Mouse (Mus musculus) embryonic facial prominence, embryonic 14.5 days (tissue): ENCODE data around the gene Macrod1. TPM values are rescaled to one million over a fixed set of nuclear protein-coding genes. Genes with fewer than 3 reads are reported as not detected.
A peak's percentile ranks its signal among the peaks of the same experiment; 100 is the strongest.
"Not testable (repeated sequence)": the region's sequence is repeated elsewhere in the genome, so short reads cannot be mapped to it uniquely, and the experiment has no call there.

ENCODE experiments used
- ATAC-seq: fragments of 200-750 bp; cut with Nextera tagmentation; 2 replicates; pipeline ENCODE4 v1.8.0; 2017; ENCODE audit warnings: low read depth, moderate number of reproducible peaks, moderate TSS enrichment
- DNase-seq: peaks from one replicate; pipeline ENCODE4 v3.0.0-alpha.2; 2015; ENCODE audit warnings: low spot score
- H3K27ac ChIP-seq: fragments of 300-500 bp; sonication (generic); replicated peaks from 2 replicates; pipeline ENCODE4 v1.5.1; 2014; ENCODE audit warnings: low read depth, mild to moderate bottlenecking, low read length, moderate library complexity
- H3K27me3 ChIP-seq: fragments of 300-500 bp; sonication (generic); replicated peaks from 2 replicates; pipeline ENCODE4 v1.6.1; 2014; ENCODE audit warnings: low read length; ENCODE audit not compliant: control insufficient read depth, insufficient read depth
- H3K36me3 ChIP-seq: fragments of 300-500 bp; sonication (generic); 2 replicates; pipeline ENCODE4 v1.6.1; 2014; ENCODE audit warnings: low read length, mixed read lengths; ENCODE audit not compliant: control insufficient read depth, insufficient read depth
- H3K4me1 ChIP-seq: fragments of 300-500 bp; sonication (generic); 2 replicates; pipeline ENCODE4 v1.6.1; 2014; ENCODE audit warnings: antibody characterized with exemption, low read length; ENCODE audit not compliant: control insufficient read depth, insufficient read depth
- H3K4me2 ChIP-seq: fragments of 300-500 bp; sonication (generic); 2 replicates; pipeline ENCODE4 v1.6.1; 2014; ENCODE audit warnings: low read depth, mild to moderate bottlenecking, low read length, moderate library complexity, mixed read lengths
- H3K4me3 ChIP-seq: fragments of 300-500 bp; sonication (generic); 2 replicates; pipeline ENCODE4 v1.5.1; 2014; ENCODE audit warnings: low read depth, mild to moderate bottlenecking, low read length
- H3K9ac ChIP-seq: fragments of 300-500 bp; sonication (generic); 2 replicates; pipeline ENCODE4 v1.6.1; 2014; ENCODE audit warnings: low read depth, mild to moderate bottlenecking, low read length, moderate library complexity, mixed read lengths
- H3K9me3 ChIP-seq: fragments of 300-500 bp; sonication (generic); 2 replicates; pipeline ENCODE4 v1.6.1; 2016; ENCODE audit warnings: low read length; ENCODE audit not compliant: control insufficient read depth
- WGBS: fragments of 180-500 bp; shearing (Covaris S2); extraction: QIAGEN DNeasy Blood & Tissue Kit; methylation state at CpG from one replicate; pipeline ENCODE4 v1.1.7; 2014; 5-methylcytosine and 5-hydroxymethylcytosine counted together
- polyA plus RNA-seq: library from polyadenylated mRNA; unstranded; fragments of >200 nt; fragmentation: Nextera tagmentation; extraction: Ambion mirVana; gene quantifications from 2 replicates; pipeline ENCODE4 v1.2.1, GENCODE M21; 2014

Macrod1 gene
- polyA plus RNA-seq, 1 experiment from 2014 or later, result 30.3 TPM

DNA sequence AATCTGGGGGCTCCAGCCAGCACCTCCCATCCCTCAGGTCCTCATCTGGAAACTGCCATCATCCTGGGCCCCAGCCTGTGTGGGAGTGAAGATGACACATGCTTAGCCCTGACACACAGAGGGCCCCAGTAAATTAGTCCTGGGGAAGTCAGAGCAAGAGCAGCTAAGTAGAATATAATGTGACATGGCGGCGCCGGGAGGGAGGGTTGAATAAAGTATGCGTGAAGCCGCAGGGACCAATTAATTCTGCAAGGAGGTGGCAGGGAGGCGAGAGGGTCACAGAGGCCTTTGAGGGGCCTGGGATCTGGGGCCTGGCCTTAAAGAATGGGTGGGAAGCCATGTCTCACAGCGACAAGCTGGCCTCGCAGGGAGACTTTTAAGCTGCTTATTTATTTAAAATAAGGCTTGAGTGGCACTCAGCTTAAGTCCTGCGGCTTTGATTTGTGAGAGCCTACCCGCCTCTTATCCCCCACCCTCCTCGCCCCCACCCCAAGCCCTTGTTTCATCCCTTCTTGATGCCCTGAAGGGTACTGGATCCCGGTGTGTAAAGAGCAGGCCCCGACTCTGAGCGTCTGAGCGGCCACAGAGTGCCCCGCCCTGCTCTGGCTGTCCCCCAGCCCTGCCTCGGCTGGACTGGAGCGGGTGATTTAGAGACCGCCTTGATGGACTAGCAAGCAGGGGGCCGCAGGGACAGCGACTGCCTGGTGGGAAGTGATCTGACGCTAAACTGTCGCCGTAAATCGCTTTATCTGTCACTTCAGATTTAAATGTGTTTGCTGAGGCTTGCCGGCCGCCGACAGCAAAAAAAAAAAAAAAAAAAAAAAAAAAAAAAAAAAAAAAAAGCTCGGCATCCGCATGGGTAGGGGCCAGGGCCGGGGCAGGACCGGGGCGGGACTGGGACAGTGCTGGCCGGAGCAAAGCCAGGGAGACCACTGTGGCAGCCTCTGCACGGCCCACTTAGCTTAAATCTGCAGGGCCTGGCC is 13.5 kb downstream of the Macrod1 start:
- WGBS, result 11% methylated on average over 31 of the region's 35 CpGs
- DNase-seq (peak; percentile 77), ATAC-seq (peak; percentile 38; the same call in 1 of the 2 replicates)
- no peak overlapping the region; the same call in 1 of the 2 replicates for H3K27ac ChIP-seq
- H3K4me1 ChIP-seq, result peaks cover 39% of the 10 kb centered on the region
- no peaks in the 10 kb centered on the region for H3K9me3 ChIP-seq
- H3K36me3 ChIP-seq, result no peaks in the 10 kb centered on the region
- peak overlapping the region; percentile 47 for H3K4me2 ChIP-seq
- H3K4me3 ChIP-seq, result no peak overlapping the region
- H3K9ac ChIP-seq, result peak overlapping the region; percentile 49
- no peaks in the 10 kb centered on the region for H3K27me3 ChIP-seq

DNA sequence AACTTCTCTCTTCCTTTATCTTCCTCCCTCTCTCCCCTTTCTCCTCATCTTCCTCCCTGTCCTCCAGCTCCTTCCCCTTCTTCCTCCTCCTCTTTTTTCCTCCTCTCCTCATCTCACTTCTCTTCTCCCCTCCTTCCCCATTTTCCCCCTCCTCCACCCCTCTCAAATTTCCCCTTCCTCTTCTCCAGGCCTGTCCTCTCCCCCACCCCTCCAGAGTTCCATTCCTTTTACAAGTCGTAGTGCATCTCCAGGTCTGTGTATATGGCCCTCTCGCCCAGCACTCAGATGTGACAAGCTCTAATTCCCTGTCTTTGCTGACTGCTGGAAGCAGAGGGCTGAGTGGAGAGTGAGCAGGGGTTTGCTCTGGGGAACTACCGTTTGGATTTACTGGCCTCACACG is 14.2 kb downstream of the Macrod1 start:
- Histone ChIP-seq H3K4me1 (peaks cover 39% of the 10 kb centered on the region), H3K27me3 (no peaks in the 10 kb centered on the region), H3K4me2 (peak overlapping the region; percentile 47), H3K9me3 (no peaks in the 10 kb centered on the region), H3K4me3 (no peak overlapping the region), H3K27ac (no peak overlapping the region; the same call in 1 of the 2 replicates), H3K36me3 (no peaks in the 10 kb centered on the region), H3K9ac (peak overlapping the region; percentile 49)
- 15% methylated on average over 4 of the region's 4 CpGs for WGBS
- DNase-seq (no peak), ATAC-seq (no peak)

DNA sequence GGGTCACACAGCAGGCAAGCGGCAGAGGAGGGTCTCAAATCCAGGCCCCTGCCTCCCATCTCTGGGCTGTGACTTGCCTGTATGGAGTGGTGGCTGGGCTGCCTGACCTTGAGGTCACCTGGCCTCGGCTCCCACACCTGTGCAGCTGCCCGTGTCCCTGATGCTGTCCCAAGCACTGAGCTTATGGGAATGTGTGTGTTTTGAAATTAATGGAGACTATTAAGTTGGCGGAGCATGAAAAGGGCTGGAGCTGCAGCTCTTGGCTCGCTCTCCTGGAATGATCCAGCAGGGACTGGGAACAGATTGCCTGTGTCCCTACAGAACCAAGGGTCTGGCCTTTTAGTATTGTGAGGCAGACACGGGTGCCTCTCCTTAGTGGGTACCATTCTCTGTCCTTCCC is 15.6 kb downstream of the Macrod1 start:
- no peak overlapping the region for H3K9ac ChIP-seq
- no peaks in the 10 kb centered on the region for H3K9me3 ChIP-seq
- WGBS, result 71% methylated on average over 4 of the region's 6 CpGs
- no peaks in the 10 kb centered on the region for H3K36me3 ChIP-seq
- no peak overlapping the region for H3K4me3 ChIP-seq
- peaks cover 28% of the 10 kb centered on the region for H3K4me1 ChIP-seq
- H3K27me3 ChIP-seq, result no peaks in the 10 kb centered on the region
- H3K27ac ChIP-seq, result no peak overlapping the region
- DNase-seq, result no peak
- no peak for ATAC-seq
- no peak overlapping the region for H3K4me2 ChIP-seq

DNA sequence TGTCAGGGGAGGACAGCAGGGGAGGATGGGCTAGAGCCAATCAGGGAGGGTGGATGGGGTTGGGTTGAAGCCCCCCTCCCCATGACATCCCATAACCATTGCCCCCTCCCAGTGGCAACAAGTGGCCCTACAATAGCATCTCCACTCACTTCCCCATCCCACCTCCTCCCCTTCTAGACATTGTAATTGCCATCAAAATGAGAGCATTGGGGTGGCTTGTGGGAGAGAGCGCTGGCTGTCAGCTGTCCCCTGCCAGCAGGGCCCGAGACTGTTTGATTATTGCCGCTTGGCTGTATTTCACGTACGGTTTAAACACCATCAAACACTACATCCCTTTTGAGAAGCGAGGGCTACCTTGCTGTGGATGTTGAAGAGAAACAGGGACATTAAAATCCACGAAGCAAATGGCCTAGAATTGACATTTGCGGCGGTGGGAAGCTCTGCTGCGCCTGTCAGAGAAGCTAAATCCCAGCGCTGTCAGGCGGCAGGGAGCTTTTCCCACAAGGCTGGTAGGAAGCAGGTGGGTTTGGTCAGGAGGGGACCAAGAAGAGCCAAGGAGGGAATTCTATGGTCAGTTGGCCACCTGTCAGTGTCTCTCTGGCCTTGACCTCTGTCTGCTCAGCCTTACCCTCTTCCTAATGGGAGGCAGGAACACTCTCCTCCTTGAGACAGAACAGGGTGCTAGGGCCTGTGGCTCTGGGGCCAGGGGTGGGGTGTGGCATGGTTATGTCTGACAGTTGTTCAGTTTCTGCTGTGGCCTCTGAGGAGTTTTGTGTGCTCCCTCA is 17.6 kb downstream of the Macrod1 start:
- Histone ChIP-seq H3K27me3 (no peaks in the 10 kb centered on the region), H3K9ac (no peak overlapping the region), H3K9me3 (no peaks in the 10 kb centered on the region), H3K4me3 (no peak overlapping the region), H3K4me1 (peaks cover 18% of the 10 kb centered on the region), H3K27ac (no peak overlapping the region), H3K36me3 (no peaks in the 10 kb centered on the region), H3K4me2 (no peak overlapping the region)
- no peak for DNase-seq
- no peak for ATAC-seq
- 55% methylated on average over 12 of the region's 12 CpGs for WGBS

DNA sequence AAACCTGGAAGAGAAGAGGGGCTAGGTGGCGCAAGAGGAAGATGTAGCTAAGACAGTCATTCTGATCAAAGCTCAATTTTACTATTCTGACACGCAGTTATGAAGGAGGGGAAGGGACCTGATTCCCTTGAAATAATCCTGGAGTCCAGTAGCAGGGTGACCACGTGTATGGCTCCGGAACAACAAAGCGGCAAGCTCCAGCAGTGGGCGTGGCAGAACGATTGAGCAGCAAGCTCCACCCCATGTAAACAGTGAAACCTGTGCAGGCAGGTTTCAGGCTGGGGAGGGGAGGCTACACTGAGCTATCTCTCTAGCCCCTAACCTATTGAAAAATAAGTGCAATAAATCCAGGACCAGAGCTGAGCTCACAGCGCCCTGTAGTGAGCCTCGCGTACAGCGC is 18.7 kb downstream of the Macrod1 start:
- ATAC-seq, H3K4me1 ChIP-seq, H3K4me3 ChIP-seq, H3K4me2 ChIP-seq, H3K36me3 ChIP-seq, DNase-seq, H3K9me3 ChIP-seq, H3K27me3 ChIP-seq, H3K9ac ChIP-seq, H3K27ac ChIP-seq: not testable (repeated sequence)
- 81% methylated on average over 11 of the region's 11 CpGs for WGBS

DNA sequence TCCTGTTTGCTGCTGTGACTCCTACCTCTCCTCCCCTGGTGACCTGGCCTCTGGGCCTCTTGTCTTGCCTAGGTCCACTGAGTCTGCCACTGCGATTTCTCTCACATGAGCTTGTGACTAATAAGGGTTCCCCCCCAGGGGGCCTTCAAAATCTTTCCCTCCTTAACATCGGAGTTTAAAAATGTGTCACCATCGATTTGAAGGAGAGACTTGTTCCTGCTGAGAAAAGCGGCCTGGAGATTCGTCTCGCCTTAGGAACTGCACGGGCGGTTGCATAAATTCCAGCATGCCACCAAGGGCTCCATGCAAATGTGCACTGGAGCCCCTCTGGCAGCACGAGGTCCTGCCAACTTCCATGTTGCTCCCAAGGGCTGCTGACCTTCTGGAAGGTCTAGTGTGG is 21.1 kb downstream of the Macrod1 start:
- Histone ChIP-seq H3K27me3 (no peaks in the 10 kb centered on the region), H3K27ac (no peak overlapping the region), H3K4me2 (no peak overlapping the region), H3K4me3 (no peak overlapping the region), H3K9me3 (no peaks in the 10 kb centered on the region), H3K9ac (no peak overlapping the region), H3K4me1 (no peaks in the 10 kb centered on the region), H3K36me3 (no peaks in the 10 kb centered on the region)
- no peak for DNase-seq
- 49% methylated on average over 9 of the region's 9 CpGs for WGBS
- no peak for ATAC-seq

DNA sequence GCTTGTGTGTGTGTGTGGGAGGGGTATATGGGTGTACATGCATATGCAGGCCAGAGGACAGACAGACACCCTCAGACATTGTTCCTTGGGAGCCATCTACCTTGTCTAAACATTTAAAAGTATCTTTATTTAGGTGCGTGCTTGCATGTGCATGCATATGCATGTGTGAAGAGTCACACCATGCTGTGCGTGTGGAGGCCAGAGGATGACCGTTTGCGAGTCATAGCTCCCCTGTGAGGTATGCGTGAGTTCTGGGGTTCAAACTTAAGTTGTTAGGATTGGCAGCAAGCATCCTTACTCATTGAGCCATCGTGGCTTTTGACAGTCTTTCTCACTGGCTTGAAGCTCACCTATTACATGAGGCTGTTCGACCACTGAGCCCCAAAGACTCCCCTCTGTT is 21.7 kb downstream of the Macrod1 start:
- WGBS, result 81% methylated on average over 7 of the region's 7 CpGs
- DNase-seq (no peak), ATAC-seq (no peak)
- H3K4me2 ChIP-seq, result no peak overlapping the region
- H3K27me3 ChIP-seq, result no peaks in the 10 kb centered on the region
- H3K27ac ChIP-seq, result no peak overlapping the region
- H3K9me3 ChIP-seq, result no peaks in the 10 kb centered on the region
- H3K4me3 ChIP-seq, result no peak overlapping the region
- H3K9ac ChIP-seq, result no peak overlapping the region
- peaks cover 5% of the 10 kb centered on the region; the same call in 1 of the 2 replicates for H3K4me1 ChIP-seq
- H3K36me3 ChIP-seq, result no peaks in the 10 kb centered on the region

DNA sequence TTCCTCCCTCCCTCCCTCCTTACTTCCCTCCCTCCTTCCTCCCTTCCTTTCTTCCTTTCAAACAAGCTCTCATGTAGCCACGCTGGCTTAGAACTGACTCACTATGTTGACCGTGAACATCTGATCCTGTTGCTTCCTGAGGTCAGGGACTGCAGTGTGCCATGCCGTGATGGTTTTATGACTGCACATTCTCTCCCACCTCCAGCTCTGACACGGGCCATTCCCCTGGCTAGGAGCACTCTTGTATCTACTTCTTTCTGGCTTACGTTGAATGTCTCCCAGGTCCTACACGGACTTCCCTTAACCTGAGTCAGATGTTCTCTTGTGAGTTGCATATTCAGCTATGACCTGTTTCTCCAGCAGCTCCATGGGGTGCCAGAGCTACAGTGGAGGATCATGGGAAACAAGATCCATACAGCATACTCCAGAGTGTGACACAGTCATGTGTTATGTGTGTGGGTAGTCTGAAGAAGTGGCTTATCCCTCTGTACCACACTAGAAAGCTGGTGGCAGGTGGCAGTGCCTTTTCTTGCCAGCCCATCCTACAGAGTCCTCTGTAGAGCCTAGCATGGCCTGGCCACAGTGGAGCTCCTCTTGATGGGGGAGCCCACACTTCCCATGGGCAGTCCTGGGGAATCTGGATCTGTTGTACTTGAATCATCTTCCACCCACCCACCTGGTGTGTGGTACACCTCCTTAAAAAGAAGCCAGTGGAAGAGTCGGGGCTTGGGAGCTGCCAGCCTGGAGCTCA is 25.1 kb downstream of the Macrod1 start:
- Histone ChIP-seq H3K27me3 (no peaks in the 10 kb centered on the region), H3K27ac (no peak overlapping the region), H3K4me1 (peaks cover 9% of the 10 kb centered on the region; the same call in 1 of the 2 replicates), H3K9me3 (no peaks in the 10 kb centered on the region), H3K4me2 (no peak overlapping the region), H3K36me3 (no peaks in the 10 kb centered on the region), H3K9ac (no peak overlapping the region), H3K4me3 (no peak overlapping the region)
- DNase-seq (no peak), ATAC-seq (no peak)
- 62% methylated on average over 7 of the region's 7 CpGs for WGBS
